Mouse (Mus musculus) ovary, postnatal 36 days (tissue): ENCODE results near the gene Gm37240.

Experiments used
- DNase-seq: peaks from one replicate; pipeline ENCODE4 v3.0.0; 2022; ENCODE audit warnings: low spot score, mixed read lengths

Gm37240 gene

DNA sequence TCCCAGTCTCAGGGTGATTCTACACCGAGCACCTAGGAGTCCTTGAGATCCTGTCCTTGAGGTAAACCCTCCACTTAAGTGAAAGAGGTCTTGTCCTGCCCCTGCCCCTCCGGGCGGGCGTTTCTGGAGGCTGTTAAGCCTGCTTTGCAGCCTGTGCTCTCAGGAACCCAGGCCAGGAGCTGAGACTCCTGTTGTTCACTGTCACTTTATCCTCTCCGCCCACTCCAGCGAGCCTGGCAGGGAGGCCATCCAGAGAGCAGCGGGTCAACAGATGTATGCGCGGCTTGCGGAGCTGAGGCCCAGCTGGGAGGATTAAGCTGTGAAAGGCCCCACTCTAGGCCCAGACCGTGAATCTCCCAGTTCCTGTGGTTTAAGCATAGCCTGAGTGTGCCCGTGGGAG lies 701.5 kb downstream of the Gm37240 start:
- DNase-seq, result peak; percentile 20

DNA sequence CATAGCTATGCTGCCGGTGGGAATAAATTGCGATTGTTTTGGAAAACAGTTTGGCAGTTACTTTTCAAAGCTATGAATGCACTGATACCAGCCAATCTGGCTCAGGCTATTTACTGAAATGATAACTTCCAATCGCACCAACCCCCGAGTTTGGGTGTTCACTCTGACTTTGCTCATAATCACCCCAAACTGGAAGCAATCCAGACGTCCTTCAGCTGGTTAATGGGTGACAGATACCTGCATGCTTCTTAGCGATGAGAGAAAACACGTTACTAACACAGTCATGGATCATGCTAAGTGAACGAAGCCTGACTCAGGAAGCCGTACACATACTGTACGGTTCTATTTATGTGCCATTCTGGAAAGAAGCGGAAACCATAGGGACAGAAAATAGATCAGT lies 702.4 kb downstream of the Gm37240 start:
- DNase-seq, result no peak

DNA sequence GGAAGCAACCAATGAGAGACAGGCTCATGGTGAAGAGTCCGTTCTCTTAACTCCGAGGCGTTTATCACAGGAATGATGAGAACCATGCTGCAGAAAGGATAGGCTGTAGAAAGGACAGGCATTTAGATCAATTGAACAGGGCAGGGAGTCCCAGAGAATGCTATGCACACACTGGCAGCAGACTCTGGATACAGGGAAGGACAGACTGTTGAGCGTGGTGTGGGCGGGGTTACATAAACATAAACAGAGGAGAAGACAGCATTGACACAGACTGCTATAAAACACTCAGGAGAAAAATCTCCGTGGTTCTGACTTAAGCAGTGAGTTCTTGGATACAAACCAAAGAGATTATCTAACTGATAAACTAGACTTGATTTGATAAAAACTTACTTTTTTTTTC lies 703.2 kb downstream of the Gm37240 start:
- no peak for DNase-seq

DNA sequence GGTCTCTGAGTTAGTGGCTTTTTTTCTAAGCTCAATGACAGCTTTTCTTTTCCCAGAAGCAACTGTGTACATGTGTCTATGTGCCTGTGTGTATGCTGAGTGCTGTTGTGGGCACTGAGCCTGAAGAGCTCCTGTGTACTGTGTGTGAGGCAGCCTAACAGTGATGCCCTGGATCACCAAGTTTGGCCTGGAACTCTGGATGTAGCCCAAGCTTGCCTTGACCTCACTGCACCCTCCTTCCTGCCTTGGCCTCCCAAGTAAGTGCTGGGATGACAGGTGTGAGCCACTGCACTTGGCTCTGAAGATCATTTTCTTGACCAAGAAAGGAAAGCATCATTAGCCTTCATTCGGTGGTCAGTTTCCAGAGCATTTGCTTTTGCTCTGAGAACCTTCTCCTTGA lies 710.6 kb downstream of the Gm37240 start:
- no peak for DNase-seq

DNA sequence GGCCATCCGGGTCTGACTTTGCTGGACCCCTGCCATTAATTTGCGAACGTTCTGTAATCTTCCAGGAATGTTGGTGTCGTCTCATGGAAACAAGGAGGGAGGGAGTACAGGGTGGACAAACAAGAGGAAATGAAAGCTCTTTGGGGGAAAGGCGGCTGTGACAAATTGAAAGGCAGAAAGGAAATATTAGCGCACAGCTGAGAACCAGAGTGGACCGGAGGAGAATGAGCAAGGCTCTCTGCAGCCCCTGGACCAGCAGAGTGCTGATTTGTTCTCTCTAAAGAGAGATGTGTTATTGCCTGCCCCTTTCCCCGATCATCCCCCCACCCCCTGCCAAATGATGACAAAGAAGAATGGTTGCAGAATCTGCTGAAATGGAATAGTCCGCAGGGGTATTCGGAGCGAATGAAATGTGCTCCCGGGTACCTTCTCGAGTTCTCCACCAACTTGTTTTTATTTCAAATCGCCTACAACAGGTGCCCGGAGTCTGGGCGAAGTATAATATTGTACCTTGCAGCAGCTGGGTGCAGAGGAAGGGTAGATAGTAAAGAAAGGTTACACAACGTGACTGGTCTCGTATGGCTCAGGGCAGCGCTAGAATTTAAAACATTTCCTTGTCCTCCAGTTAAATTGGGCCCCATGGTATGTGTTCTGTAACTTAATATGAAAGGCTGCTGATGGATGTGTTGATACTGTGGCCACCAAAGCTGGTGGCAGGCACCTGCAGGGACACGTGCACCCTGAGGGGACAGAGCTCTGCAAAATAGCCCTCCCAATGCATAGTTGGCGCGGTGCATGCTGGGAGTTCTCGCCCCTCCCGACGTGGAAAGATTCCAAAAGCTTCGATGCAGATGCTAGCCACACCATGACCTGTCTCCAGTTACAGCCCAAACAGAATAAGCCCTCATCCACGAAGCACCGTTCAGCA lies 712.5 kb downstream of the Gm37240 start:
- DNase-seq, result no peak

DNA sequence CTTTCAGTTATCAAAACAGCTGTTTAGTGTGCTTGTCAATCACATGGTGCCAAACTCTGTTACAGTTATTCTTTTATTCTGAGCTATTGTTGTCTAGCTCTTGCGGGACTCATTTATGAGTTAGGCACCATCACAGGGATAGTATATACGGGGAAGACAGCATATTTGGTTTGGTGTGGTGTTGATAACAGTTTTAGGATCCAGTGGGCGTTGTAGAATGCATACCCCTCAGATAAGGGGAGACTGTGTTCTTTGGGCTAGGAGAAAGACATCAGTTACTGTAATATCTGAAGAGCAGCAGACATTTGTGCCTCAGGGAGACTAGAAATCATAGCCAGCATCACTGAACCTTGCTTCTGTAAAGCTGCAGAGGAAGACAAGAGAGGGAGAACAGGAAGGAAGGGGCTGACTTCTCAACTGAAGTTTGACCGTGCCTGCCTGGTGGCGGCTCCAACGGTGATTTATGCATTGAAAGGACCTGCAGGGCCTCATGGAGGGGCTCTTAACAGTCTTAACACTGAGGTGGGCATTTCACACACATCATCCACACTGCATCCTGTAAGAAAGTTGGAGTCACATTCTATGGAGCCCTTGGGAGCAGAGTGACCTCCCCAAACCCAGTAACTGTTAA lies 713.8 kb downstream of the Gm37240 start:
- DNase-seq, result no peak

DNA sequence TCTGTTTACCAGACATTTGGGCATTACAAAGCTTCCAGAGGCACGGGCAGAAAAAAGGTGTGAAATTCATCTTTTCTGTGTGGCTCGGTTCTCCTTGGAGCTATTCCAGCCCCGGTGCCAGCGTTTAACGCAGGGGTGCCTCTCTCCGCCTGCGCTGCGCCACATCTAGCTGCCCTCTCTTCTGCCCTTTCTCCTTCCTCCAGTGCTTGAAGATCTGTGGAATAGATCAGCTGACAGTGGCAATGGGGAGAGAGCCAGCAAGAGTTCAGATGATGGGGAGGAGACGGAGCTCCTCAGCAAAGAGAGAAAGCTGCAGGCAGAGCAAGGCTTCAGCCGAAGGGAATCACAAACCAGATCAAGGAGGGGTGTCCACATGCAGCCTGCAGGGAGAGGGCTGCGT lies 714.8 kb downstream of the Gm37240 start:
- DNase-seq, result no peak

DNA sequence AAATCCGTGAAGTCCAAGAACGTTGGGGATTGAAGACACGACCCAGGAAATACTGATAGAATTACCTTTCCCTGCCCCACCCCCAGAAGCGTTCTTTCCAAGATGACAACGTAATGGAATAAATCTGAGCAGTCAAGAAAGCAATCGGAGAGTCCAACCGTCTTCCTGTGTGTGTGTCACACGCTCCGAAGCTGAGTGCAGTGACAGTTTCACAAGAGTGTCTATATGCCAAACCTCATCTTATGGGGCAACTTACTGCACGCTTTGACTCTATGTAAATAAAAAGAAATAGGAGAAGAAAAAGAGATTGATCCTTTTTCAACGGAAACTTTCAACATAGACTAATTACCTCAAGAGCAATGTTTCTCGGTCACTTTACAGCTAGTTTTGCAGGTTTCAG lies 715.2 kb downstream of the Gm37240 start:
- DNase-seq, result no peak

DNA sequence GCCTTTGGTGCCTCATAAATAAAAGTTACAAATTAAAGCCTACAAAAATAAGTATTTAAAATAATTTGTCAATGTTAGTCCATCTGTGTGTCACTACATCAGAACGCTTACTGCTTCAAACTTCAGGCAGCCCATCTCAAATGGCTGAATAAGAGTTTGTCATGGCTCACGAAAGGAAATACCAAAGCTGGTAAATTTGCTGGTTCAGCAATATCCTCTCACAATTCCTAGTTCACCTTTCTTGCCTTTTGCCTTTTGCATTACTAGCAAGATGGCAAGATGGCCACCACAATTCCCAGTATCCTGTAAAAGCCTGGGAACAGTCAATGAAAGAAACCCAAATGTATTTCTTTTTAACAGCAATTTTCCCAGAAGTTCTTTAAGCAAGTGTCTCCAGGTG lies 718.5 kb downstream of the Gm37240 start:
- no peak for DNase-seq

DNA sequence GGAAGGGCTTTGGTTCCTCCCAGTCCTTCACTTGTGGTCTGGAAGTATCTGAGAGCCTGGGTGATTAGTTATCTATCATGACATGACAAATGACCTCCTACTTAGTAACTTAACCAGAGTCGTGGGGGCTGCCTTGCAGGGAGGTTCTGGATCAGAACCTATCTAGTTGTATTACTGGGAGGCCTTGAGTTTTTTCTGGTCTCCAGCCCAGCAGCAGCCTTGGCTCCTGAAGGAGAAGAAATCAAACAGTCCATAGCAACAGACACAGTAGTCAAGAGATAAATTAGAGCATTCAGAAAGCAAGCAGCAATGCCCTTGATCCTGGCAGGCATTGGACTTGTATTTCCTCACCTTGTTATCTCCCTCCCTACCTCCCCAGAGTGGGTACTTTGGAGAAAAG lies 722.4 kb downstream of the Gm37240 start:
- peak; percentile 15 for DNase-seq

DNA sequence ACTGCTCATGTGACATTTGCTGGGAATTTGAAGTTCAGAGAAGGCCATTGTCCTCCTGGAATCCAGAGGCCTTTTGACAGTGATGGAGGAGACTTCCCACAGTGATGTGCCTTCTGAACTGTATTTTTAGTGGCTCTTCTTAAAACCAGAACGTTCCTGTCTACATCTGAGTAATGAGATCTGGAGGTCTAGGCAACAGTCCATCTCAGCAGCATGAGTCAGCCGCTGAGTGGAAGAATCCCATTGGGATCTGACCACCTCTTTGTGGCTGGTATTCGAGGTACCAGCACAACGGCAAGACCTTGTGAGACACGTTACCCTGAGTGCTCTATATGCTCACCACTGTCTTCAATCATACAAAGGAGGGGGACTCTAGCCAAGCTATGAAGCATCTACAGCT lies 723.9 kb downstream of the Gm37240 start:
- DNase-seq, result no peak

DNA sequence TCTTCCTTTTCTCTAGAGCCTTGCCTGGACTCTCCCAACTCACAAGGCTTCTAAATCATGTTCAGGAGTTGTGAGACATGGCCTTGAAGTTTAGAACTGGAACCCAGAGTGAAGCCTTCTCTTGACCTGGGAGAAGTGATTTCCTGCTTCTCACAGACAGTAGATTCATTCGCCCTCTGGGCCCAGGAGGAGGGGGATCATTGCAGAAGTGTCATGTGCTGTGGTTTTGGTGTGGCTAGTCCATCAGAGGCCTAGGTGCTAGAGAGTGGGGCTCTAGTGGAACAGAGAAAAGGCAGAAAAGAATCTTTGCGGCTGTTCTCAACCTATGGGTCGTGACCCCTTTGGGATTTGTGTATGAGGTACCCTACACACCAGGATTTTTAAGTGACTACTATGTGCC lies 724.9 kb downstream of the Gm37240 start:
- DNase-seq, result no peak

DNA sequence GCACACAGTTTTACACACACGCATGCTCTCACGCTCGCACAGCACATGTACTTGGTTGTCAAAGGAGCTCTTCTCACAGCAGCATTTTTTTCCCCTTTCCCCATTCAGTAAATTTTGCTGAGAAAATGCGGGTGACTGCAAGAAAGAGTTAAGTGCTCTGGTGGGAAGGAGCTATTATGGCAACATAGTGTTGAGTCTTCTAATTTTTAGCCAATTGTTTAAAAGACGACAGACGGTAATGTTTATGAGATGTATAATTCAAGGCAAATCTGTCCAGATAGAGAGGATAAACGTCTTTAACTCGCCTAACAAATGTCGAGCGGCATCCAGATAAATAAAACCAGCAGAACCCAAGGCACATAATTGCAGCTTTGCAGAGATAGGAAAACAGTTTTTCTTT lies 726.5 kb downstream of the Gm37240 start:
- DNase-seq, result no peak

DNA sequence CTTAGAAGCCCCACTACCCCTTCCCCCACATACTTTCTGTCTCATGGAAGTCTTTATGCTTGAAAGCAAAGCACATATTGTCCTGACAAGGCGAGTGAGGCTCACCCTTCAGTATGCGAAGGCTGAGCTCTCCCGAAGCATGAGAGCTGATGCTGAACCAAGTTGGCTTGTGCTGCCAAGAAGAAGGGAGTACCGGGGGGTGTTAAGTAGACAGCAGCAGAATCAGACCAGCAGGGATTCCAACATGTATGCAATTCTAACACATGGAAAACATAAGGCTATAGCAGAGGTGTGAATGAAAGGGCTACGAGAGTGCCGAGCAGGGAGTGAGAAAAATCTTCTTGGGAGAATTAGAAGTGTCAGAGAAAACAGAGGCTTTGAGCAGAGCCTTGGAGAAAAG lies 727.7 kb downstream of the Gm37240 start:
- DNase-seq, result no peak

DNA sequence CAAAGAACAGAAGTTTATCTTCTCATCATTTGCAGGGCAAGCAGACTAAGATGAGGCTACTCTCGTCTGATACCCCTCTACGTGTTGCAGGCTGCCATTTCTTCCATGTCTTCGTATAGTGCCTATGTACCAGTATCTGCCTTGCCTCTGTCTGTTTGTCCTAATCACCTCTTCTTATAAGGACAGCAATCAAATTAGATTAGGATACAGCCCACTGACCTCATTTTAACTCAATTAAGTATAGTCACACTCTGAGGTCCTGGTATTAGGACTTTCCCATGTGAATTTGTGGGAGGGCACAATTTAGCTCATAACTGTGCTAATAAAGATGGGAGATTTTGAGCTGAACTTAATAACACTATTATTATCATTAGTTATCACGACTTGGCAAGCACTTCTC lies 738.5 kb downstream of the Gm37240 start:
- DNase-seq, result no peak

DNA sequence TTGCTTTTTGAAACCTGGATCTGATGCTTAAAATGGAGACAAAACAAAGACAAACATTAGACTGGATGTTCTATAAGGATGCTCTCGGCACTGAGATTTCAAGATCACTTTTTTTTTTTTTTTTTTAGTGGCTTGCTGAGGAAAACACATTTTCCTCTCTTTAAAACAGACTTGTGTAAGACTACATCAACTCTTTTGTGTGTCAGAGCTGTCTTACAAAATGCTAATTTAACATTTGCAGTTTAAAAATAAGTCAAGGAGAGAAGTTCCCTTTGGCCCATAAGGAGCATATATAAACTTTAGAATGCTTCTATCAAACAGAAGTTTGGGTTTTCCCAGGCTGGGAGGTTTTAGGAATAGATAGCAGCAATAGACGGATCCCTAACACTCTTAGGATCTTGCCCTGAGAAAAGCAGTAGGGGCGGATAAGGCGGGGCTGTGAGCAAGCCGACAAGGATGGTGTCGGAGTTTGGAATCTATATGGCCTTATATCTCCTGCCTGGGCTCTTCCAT lies 739.2 kb downstream of the Gm37240 start:
- DNase-seq, result no peak

DNA sequence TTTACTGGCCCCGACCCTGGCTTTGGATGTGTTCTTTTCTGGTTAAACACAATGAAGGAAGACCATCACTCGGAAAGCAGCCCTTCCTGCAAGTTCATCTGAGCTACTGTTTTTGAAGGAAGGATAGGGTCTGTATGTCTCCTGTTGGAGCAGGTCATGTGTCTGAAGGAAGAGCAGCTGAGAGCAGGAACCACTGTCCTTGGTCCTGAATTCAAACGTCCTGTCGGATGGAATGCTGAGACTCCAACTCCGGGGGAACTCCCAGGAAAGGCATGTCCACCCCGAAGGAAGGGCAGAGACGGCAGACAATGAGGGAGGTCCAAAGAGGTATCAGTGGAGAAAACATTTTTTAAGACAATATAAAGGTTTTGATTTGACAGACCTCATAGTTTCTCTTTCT lies 741.8 kb downstream of the Gm37240 start:
- DNase-seq, result no peak

DNA sequence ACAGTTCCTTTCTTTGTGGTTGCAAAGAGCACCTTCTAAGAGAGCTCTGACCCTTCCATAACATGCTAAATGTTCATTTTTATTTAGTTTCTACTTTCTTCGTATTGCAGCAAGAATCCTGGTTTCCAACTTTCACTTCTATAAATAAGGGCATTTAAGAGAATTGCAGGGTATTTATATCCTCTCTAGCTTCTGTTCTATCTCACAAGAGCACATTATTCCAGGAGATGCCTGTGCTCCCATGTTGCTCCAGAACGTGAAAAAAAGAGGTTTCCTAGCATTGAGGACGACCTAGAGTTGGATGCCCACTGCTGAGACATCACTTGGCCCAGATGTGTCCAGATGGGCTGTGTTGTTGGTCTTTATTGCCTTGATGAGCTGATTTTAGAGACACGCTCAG lies 742.2 kb downstream of the Gm37240 start:
- no peak for DNase-seq

DNA sequence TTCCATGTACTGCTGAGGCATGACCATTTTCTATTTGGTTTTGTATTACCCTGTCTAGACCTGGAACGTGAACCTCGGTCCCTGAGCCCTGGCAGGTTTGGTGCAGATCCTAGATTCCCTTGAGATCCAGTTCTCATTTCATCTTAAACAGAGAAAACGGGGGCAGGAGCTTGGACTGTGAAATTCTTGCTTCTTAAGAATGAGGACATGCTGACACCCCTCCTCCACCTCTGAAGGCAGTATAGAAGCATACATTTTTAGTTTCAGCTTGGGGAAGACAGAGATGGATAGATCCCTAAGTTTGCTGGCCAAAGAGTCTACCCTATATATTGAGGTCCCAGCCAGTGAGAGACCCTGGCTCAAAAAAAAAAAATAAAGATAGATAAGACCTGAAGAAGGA lies 742.9 kb downstream of the Gm37240 start:
- DNase-seq, result no peak

DNA sequence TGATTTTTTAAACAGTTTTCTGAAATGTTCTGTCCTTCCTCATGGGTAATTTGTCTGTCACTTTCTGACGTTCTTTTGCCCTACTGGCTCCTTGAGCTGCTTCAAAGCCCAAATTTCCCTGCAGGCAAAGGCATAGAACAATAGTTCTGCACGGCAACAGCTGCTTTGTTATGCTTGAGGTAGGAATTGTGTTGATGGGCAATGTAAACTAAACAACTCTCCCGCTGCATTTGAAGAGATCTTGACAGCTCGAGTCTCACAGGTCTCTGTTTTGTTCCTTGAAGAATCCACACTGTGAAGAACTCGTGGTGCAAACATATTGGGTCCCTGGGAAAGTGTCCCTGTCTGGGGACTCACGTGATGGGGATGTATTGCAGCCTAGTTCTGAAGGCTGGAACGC lies 746.8 kb downstream of the Gm37240 start:
- no peak for DNase-seq

DNA sequence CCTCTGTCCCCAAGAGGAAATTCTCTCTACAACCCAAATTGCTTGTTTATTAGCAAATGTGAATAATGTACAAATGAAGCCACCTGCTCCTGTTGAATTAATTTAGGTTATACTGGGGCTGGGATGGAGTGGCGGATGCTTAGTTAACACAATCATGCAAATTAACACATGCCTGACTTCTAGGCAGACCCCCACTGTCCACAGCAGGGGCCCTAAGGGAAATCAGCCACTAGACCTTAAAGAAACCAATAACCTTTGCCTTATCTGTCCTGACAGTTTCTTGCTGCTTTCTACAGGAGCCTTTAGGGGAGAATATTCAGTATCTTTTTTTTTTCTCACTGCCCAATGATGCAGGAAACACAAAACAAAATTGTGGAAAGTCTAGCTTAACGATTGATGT lies 748.9 kb downstream of the Gm37240 start:
- DNase-seq, result no peak

DNA sequence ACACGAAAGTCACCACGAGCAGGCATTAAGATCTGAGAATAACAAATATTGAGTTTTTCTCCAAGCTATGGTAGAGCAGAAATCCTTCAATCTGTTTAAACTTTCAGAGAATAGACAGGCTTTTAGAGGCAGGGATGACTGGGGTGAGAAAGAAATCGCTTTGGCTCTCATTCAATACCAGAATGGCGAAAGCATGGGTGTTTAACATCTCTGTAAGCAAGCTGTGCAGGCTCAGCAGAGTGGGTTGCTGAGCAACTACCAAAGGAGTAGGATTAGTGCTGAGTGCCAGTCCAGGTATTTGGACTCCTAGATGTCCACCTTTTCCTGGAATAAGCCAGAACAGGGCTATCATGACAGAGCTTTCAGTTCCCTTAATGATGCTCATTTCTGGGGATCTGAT lies 753.8 kb downstream of the Gm37240 start:
- DNase-seq, result no peak

DNA sequence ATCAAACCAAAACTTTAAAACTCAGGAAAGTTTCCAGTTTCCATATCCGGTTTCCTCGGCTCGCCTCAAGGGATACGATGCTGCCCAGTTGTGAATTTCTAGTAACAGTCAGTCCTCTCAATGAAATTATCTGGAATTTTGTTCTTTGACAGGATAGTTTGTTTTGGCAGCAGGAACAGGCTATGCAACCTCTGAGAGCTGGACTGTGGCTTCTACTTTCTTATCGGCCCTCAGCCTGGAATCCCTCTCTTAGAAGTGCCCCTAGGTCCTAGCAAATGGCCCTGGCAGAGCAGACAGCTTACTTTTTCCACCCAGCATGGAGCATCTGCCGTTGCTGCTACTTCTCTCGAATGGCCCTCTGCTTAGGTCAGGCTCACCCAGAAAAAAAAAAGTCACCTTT lies 755.4 kb downstream of the Gm37240 start:
- DNase-seq, result no peak

DNA sequence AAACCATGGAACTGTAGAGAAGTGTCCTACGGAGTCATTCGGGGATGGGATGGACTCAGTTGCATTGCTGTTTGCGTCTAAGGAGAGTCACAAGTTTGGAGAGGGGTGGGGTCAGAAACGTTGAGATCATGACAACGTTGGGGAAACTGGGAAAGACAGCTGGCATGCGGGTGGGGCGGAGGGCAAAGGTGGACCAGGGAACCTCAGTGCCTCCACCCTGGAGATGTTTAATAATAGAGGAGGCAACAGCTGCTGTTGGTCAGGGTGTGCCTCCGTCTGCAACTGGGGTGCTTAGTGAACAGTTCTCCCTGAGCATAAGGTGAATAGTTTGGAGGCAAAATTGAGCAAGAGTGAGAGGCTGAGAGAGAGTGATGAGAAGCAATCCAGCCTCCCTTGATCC lies 758.8 kb downstream of the Gm37240 start:
- no peak for DNase-seq
